Mouse (Mus musculus) T-helper 1 cell (primary cell): ENCODE data around the gene Chsy1.

Source experiments
- in situ Hi-C: fragments of 300-600 bp; cut with MboI, MseI; formaldehyde crosslinking; loops from one replicate; pipeline ENCODE4 v1.15.1; 2025; ENCODE audit warnings: high pct_unique_total_duplicates

The Chsy1 gene

DNA sequence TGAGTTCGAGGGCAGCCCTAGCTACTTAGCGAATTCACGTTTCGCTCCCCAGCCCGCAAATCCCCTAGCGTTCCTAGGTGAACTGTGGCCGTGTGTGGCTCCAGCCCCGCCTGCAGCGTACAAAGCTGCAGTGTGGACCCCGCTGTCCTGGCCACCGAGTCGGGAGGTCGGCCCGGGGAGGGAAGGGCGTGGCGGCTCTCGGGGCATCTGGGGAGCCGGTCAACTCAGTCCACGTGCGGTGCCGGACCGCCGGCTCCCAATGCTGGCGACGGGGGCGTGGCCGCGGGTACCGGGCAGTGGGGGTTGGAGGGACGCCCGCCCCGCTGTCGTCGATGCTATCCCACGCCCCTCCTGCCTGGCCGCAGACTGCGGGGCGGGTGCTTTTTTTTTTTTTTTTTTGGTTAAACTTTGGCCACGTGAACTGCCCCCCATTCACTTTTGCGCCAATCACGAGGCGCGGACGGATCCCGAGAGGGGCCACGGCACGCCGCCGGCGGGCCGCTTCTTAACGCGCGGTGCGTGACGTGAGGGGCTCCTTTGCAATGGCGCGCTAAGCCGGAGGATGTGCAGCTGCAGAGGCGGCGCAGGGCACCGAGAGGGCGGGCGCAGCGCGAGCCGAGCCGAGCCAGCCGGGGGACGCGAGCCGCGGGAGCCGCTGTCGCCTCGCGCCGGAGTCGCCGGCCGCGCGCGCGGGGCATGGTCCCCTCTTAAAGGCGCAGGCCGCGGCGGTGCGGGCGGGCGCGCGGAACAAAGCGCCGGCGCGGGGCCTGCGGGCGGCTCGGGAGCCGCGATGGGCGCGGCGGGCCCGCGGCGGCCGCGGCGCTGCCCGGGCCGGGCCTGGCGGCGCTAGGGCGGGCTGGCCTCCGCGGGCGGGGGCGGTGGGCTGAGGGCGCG, at the start of gene Chsy1:
Chsy1 (plus strand) TSS at position 555 of the 894 bp plus-strand sequence.
- in situ Hi-C loops: loop anchor here (25.0 kb wide), 1 partner anchor 153 kb away; no protein-coding TSS in a partner anchor

DNA sequence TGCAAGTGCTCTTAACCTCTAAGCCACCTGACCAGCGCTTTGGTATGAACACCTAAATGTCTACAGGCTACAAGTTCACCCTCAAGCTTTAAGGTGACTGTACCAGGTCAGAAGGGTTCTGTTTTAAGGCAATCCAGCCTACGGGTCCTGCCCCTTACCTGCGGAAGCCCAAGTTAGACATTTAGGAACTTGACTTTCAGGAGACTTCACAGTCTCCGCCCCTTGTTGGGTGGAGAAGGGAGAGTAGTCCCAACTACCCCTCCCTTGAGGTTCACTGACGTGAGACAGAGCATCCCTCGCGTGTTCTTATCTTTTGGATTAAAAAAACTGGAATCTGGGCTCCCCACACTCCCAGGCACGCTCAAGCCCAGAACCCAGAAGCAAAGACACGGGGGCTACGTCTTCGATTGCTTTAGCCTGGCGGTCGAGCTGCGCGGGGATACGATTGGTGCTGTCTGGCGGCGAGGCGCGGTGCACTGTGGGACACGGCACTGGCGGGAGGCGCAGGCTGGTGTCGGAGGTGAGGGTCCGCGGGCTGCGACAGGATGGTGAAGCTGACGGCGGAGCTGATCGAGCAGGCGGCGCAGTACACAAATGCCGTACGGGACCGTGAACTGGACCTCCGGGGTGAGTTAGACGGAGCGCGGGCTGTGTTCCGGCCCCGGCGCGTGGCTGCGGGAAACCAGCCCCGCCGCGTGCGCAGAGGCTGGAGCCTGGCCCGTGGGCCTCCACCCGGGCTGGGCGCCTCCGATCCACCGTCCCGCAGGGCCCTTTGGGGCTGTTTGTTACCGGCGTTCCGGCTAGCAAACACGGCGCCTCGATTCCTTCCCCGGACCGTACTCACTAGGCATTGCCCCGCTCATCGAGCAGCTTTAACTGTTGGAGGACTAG, 49.0 kb upstream of the Chsy1 start:
- in situ Hi-C loops: no loop called here

DNA sequence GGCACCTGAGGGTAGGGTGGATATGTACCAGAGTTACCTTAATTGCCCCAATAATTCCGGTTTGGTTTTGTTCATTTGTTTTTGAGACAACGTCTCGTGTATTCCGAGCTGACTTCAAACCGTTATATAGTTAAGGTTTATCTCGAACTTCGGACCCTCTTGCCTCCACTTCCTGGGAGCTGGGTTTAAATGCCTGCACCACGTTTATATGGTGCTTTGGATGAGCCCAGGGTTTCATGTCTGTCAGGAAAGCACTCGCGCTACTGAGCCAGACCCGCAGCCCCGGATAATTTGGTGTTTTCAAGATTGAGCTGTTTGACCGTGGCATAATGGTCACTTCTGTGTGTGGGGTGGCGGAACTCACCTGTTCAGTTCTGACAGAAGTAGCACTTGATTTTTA, 48.3 kb upstream of the Chsy1 start:
- in situ Hi-C loops: no loop called here

DNA sequence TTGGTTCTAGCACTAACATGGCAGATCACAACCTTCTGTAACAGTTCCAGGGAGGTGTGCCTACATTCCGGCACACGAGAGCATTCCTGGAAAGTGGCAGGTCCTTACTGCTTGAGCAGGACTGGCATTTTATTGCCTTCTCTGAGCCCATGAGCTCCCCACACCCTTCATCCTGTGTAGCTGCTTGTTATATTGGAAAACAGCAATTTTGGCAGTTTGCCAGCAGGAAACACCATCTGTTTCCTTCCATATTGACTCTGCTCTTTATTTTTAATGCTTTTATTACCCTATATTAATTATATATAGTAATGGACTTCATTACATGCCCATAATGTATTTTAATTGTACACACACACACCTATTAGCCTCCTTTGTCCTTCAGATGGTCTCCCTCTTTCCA, 32.9 kb upstream of the Chsy1 start:
- in situ Hi-C loops: no loop called here

DNA sequence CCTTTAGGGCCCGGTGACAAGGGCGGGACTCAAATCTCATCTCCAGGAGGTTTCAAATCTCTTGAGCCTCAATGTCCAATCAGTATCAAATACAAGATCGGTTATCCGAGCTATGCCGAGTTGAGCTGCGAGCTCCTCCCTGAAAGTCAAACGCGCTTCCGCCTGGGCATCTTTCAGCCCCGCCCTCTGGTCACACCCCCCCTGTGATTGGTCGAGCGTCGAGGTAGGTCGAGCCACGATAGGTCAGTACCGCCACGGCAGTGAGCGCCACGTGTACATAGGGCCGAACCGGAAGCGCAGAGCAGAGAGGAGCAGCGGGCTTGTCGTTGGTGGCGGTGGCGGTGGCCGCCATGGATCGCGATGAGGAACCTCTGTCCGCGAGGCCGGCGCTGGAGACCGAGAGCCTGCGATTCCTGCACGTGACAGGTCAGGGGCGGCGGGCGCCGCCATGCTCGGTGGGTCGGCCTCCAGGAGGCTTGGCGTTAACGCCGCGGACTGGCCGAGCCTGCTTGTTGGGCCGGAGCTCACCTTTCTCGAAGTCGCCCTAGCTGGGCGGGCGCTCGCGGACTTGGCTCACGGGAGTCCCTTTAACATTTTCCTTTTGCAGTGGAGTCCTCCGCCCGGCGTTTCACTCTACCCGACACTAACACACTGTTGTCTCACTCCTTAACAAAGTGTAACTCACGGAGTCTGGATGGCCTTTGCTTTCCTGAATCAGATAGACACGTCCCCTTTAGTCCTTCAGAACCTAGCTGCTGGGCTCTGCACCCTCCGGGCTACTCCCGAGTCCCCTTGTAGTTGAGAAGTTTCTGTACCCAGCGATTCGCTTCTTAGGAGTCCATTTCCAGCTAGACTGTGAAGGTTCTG, 29.7 kb upstream of the Chsy1 start, which contains the start of gene Selenos:
Selenos (plus strand) TSS at position 286 of the 867 bp plus-strand sequence.
- in situ Hi-C loops: no loop called here

DNA sequence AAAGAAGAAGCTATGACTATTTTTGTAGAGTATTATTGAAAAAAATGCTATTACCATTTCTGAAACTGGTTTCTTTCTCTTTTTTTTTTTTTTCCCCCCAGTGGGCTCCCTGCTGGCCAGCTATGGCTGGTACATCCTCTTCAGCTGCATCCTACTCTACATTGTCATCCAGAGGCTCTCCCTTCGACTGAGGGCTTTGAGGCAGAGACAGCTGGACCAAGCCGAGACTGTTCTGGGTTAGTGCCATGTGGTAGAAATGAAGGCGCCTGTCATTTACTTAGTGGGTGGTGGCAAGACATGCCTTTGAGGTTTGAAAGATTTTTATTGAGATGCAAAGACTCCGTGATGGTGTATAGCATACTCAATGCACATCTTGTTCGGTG, 29.1 kb upstream of the Chsy1 start:
- in situ Hi-C loops: no loop called here

DNA sequence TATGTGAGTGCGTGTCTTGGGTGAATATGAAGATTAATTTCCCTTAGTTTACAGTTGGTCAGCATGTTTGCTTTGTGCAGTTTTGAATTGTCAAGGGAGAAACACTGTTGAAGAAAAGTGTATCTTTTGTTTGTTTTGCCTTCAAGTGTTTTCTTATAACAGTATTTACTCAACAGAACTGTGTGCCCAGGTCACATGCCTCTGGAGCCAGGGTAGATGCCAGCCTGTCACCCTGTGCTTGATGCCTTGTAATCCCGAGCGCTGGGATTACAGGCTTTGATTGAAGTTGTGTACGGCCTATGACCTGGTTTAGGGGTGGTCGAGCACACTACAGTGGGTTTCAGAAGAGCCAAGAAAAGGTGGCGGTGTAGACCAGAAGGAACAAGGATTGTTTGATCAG, 25.6 kb upstream of the Chsy1 start:
- in situ Hi-C loops: no loop called here

DNA sequence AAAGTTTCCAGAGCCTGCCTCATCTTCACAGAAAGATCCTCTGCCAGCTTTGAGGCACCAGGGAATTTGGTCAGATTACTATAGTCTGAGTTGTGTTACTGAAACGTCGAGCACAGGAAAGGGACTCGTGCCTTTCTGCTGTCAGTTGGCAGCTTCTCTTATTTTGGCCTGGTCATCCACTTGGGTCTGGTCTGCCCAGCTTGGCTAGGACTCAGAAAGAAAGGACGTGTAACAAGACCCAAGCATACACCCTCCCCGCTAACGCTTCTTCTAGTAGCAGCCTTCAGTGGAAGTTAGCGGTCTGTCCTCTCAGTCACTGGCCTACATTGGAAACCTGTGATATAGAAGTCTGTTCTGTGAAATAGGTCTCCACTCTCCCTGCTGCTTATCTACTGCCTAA, 24.8 kb upstream of the Chsy1 start:
- in situ Hi-C loops: no loop called here

DNA sequence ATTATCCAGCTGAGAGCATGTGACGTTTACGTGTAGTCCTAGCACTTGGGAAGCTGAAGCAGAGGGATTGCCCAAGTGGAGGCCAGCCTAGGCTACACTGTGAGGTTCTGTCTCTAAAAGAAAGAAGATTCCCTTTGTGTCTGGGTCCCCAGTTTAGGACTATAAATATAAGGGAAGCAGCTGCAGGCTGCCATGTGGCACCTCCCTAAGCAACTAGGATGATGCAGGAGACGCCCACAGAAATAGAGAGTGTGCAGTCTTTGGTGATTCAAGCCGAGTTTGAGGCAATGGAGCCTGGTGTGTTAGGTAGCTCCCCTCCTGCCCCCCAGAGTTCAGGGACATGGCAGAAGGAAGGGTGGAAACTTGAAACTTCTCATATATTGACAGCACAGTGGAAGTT, 21.7 kb upstream of the Chsy1 start:
- in situ Hi-C loops: no loop called here

DNA sequence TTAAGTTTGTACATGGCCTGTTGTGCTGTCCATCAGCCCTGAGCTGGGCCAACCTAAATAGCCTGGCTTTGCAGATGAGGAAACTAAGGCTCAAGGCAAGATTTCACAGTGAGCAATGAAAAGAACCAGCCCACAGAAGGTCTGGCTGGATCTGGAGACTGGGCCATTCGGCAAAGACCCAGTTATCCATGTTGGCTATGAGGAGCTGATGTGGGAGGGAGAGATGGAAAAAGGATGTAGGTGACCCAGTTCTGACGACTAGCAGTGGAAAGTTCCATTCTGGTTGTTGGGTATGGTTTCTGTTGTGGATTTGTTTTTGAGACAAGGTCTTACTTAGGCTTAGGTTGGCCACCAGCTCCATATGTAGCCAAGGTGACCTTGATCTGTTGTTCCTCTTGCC, 21.2 kb upstream of the Chsy1 start:
- in situ Hi-C loops: no loop called here

DNA sequence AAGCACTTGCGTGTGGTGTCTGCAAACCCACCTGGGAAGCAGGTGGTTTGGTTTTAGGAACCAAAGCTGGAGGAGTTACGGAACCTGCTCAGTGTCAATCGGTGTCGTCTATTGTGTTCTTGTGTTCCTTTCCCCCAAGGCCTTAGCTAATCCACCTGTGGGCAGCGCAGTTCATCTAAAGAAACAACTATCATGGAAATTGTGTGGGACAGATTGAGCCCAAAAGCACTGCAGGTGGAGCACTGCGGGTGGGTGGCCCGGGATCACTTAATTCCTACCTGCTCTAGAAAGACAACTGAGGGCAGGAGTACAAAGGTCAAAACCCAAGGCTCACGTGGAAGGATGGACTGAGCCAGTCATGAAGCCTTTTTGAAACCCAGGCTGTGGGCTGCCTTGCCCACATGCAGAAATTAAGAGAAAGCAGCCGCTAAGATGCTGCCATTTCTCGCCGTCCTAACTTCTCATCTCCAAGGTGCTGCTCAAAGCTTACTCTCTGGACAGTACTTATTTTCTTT, 18.6 kb upstream of the Chsy1 start:
- in situ Hi-C loops: no loop called here

DNA sequence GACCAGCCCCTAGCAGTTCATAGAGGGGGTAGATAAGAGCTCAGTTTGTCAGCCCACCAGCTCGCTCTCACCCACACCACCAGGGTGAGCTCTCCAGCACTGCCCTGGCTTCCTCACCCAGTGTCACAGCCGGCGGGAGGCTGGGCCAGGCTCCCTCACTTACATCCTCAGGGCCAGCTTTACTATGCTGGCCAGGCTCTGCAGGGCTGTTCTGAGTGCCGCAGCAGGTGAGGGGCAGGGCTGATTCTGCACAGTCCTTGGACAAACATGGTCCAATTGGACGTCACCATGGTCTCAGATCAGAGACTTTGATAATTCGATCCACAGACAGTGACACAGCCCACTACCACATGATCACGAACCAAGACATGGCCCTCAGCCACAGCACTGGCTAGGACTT, 17.8 kb upstream of the Chsy1 start:
- in situ Hi-C loops: no loop called here

DNA sequence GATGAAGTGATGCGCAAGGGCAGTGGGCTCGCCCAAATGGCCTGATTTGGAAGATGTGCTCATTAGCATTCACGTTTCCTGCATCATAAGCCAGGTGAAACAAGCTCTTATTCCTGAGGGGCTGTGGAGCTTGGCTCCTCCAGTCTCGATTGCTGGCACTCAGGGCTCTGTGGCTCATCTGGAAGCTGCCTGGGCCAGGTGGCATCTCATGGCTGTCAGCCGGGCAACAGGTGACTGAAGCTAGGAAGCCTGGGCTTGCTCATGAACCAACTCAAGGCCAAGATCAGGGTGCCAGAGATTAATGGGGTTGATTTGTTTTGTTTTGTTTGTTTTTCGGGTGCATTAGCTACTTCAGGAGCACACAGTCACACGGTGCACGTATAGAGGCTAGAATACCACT, 16.7 kb upstream of the Chsy1 start:
- in situ Hi-C loops: no loop called here

DNA sequence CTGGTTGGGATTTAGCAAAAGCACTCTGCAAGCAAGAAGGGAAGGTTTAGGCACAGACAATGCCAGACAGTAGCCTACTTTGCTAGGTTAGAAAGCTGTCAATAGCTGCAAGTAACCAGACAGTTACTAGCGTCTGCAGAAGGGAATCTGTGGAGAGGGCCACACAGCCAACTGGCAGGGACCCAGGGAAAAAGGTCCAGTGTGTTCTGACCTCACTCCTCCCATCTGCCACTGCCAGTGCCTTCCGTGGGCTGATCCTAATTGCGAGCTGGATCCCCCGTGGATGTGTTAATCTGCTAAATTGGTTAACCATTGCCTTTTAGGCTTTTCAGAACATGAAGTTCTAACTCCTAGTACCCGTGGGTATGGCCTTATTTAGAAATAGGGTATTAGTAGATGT, 15.2 kb upstream of the Chsy1 start:
- in situ Hi-C loops: no loop called here

DNA sequence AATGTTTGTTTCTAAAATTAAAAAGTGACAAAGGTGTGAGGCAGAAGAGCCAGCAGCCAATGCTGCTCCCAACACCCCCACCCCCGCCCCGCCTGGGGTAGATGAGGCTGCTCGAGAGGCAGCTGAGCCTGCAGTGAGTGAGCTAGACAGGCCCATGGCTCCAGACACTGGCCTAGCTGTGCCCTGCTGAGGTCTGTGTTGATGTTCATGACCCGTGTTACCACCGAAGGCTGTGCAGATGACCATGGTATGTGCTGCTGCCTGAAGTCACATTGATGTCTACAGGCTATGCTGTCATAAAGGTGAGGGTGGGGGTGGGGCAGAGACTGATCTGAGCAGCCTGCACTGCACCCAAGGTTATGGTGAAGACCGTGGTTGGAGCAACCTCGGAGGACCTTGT, 10.5 kb upstream of the Chsy1 start:
- in situ Hi-C loops: loop anchor here (5.0 kb wide), 3 partner anchors 88 to 588 kb away; partner anchors contain the start of genes Asb7 and Lins1

DNA sequence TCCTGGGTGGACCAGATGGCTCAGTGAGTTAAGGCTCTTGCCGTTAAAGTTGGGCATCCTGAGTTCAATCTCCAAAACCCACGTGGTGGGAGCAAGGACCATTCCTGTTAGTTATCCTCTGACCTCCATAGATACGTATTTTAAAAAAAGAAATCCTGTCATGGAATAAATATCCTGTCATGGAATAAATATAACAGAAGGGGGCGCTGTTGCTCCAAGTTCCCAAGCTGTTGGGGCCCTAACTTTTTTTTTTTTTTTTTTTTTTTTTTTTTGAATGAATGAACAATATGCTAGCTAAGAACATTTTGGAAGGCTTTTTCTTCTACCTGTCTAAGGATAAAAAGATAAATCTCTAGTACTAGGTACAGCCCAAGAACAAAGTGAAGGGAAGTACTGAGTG, 7.4 kb upstream of the Chsy1 start:
- in situ Hi-C loops: loop anchor here (5.0 to 25.0 kb wide), 3 partner anchors 160 to 560 kb away; no protein-coding TSS in a partner anchor

DNA sequence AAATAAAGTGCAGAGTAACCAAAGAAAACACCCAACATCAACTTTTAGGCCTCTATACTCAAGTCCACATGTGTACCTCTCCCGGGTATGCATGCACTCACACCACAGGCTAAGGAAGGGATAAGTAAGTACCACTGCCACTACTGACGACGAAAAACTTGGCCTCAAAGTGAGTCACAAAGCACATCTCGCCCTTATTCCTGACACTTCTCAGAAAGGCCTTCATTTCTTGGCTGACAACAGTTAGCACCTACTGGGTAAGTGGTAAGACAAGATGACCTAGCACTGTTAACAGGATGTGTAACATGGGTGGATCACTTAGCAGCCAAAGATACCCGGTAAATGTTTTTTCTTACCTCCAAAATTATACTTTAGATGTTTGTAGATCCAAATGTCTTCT, 4.8 kb upstream of the Chsy1 start:
- in situ Hi-C loops: loop anchor here (5.0 to 25.0 kb wide), 3 partner anchors 158 to 558 kb away; no protein-coding TSS in a partner anchor

DNA sequence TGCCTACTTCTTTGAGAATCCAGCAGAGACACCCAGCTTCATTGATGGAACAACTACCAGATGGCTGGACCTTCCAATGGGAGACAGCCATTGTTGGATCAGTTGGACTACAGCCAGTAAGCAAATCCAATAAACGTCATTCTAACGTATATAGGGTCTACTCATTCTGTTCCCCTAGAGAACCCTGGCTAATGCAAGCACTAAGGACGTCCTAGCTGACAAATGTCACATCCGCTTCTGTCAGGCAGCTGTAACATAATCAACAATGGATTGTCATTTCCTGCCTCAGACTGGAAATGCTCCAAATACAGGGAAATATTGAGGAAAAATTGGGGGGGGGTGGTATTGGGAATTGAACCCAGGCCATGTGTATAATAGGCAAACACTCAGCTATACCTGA, 3.5 kb upstream of the Chsy1 start:
- in situ Hi-C loops: loop anchor here (25.0 kb wide), 1 partner anchor 157 kb away; no protein-coding TSS in a partner anchor

DNA sequence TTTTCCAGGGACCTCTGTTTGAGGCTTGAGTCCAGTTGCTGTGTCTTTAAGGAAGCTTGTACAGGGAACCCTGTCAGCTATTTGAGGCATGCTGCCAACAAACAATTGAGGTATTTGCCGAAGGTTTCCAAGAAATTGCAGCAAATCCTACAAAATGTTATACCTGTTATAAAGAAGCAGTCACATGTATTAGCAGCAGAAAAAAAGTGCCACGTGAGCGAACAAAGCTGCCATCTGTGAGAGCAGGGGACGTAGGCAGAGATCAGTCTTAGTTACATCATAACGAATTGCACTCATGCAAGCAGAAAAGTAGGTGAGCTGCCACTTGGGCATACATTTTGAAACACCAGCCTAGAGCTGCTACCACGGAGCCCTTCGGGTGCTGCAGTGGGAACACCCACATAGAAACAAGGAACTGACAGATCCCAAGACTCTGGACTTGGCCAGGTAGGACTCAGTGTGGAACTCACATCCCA, 2.7 kb upstream of the Chsy1 start:
- in situ Hi-C loops: loop anchor here (25.0 kb wide), 1 partner anchor 156 kb away; no protein-coding TSS in a partner anchor

DNA sequence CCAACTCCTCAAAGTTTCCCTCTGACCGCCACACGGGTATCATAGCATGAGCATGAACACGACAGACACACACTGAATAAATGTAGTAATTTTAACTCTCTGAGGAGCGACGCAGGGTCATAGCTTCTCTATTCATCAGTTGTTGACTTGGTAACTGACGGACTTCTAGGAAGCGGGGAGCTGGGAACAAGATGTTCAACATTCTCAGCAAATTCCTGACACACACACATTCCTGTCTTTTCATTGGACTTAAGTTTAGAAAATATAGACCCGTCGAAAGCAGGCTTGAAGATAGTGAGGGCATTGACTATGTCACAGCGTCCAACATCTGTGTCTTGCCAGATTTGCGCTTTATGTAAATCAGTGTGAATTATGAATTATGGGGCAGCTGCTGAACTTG, 2.1 kb upstream of the Chsy1 start:
- in situ Hi-C loops: loop anchor here (25.0 kb wide), 1 partner anchor 155 kb away; no protein-coding TSS in a partner anchor

DNA sequence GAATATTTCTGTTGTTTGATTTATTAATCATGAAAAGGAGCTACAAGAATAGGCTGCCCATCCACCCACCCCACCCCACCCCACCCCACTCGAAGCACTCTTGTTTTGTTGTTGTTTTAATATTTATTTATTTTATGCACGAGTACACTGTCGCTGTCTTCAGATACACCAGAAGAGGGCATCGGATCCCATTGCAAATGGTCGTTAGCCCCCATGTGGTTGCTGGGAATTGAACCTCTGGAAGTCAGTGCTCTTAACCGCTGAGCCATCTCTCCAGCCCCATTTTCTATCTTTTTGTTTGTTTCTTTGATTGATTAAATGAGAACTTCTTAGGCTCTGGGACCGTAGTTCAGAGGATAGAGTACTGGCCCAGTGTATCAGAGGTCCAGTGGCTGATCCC, 1.4 kb upstream of the Chsy1 start:
- in situ Hi-C loops: loop anchor here (25.0 kb wide), 1 partner anchor 154 kb away; no protein-coding TSS in a partner anchor
